Comparison of ENCODE assay signal across 9 mouse cellular contexts in genomic region chr6:54974501-54974900, GRCm38 (mm10). TPM values are rescaled to one million over a fixed set of nuclear protein-coding genes. Genes with fewer than 3 reads are reported as not detected.
DNase-seq lines count a peak whose midpoint lies in the region; ATAC-seq and TF ChIP-seq lines count a peak whose summit lies in the region.
"Had no signal": no experiment of that assay in that cellular context is flagged by ENCODE, and none has a peak within 500 bp of the region (broad histone marks: within the 10 kb centered on the region; RNA-seq: fewer than 3 reads in every experiment).

No protein-coding gene starts in this region.

- no peaks in the 10 kb centered on the region for H3K4me1 ChIP-seq in cortical plate, adult 2 months (ENCODE audit: control insufficient read depth, insufficient read depth, low read length)
- peaks cover 12% of the 10 kb centered on the region for H3K4me1 ChIP-seq in hindbrain, embryonic 10.5 days (replicated peaks)

- peak; percentile 17 to 22 for DNase-seq in cerebellum, adult 18-20 months
- DNase-seq in kidney, postnatal 10 days: peak; percentile 41
- DNase-seq in kidney, postnatal 14 days: no peak
- DNase-seq in spleen, postnatal 36 days (ENCODE audit: low spot score in 2 of 2): peak; percentile 31 to 35
- DNase-seq in hindbrain, embryonic 10.5 days (ENCODE audit: low spot score): no peak
- DNase-seq in urinary bladder, postnatal 10 days (ENCODE audit: low spot score): no peak

- ATAC-seq in cerebellum, adult (ENCODE audit: insufficient number of reproducible peaks, low FRiP score, low TSS enrichment): no peak

- no peak for TF ChIP-seq POLR2A in cortical plate, adult 2 months (IDR thresholded peaks at IDR 0.05; ENCODE audit: extremely low read depth, insufficient read depth, low read length)

- TF ChIP-seq CTCF in cortical plate, adult 2 months (IDR thresholded peaks at IDR 0.05; ENCODE audit: extremely low read depth, insufficient read depth, low read length): peak; percentile 43

- H3K9me3 ChIP-seq in hindbrain, embryonic 10.5 days: no peaks in the 10 kb centered on the region
- H3K9me3 ChIP-seq: neural tube, embryonic 12.5 days had no signal

- WGBS in hindbrain, embryonic 10.5 days: 65% methylated on average over 5 of the region's 5 CpGs

- H3K27ac ChIP-seq in cortical plate, adult 2 months (ENCODE audit: insufficient read depth, low read length): no peak overlapping the region
- no peak overlapping the region for H3K27ac ChIP-seq in hindbrain, embryonic 10.5 days
- H3K27ac ChIP-seq: neural tube, embryonic 12.5 days had no signal

- H3K36me3 ChIP-seq in hindbrain, embryonic 10.5 days: no peaks in the 10 kb centered on the region
- H3K36me3 ChIP-seq: neural tube, embryonic 12.5 days had no signal

- H3K4me3 ChIP-seq in cortical plate, adult 2 months (ENCODE audit: insufficient read depth, low read length): no peak overlapping the region
- no peak overlapping the region for H3K4me3 ChIP-seq in hindbrain, embryonic 10.5 days
- H3K4me3 ChIP-seq: neural tube, embryonic 12.5 days had no signal

- peaks cover 44% of the 10 kb centered on the region for H3K27me3 ChIP-seq in hindbrain, embryonic 10.5 days (ENCODE audit: insufficient read depth, poor library complexity, severe bottlenecking)

RNA-seq across cellular contexts. Expression of gene Nod1, which starts 2.1 kb away (rescaled TPM):
- polyA plus RNA-seq in cortical plate, adult 2 months (2012; rRNA removed): 6.0 and 6.4 TPM in 2 replicates
- polyA plus RNA-seq in hindbrain, embryonic 10.5 days (2016; fragmentation: Nextera tagmentation; extraction: Ambion mirVana): 1.7 and 2.7 TPM in 2 replicates

RNA-seq across cellular contexts. Expression of gene Ggct, which starts 18.2 kb away (rescaled TPM):
- 16.6 and 19.8 TPM in 2 replicates for polyA plus RNA-seq in cortical plate, adult 2 months (2012; rRNA removed)
- 11.1 and 13.6 TPM in 2 replicates for polyA plus RNA-seq in hindbrain, embryonic 10.5 days (2016; fragmentation: Nextera tagmentation; extraction: Ambion mirVana)

Comparison
In these comparisons a context has a peak if more than half of its experiments do, and no peak if none do; other contexts are left out.
1. DNase-seq: peak in cerebellum, adult 18-20 months (2 of 2), kidney, postnatal 10 days (single experiment) and spleen, postnatal 36 days (2 of 2); none in kidney, postnatal 14 days (single experiment), hindbrain, embryonic 10.5 days (single experiment) and urinary bladder, postnatal 10 days (single experiment).